Mouse (Mus musculus): ENCODE data around the gene Rab1b.
A peak's percentile ranks its signal among the peaks of the same experiment; 100 is the strongest.

DNA sequence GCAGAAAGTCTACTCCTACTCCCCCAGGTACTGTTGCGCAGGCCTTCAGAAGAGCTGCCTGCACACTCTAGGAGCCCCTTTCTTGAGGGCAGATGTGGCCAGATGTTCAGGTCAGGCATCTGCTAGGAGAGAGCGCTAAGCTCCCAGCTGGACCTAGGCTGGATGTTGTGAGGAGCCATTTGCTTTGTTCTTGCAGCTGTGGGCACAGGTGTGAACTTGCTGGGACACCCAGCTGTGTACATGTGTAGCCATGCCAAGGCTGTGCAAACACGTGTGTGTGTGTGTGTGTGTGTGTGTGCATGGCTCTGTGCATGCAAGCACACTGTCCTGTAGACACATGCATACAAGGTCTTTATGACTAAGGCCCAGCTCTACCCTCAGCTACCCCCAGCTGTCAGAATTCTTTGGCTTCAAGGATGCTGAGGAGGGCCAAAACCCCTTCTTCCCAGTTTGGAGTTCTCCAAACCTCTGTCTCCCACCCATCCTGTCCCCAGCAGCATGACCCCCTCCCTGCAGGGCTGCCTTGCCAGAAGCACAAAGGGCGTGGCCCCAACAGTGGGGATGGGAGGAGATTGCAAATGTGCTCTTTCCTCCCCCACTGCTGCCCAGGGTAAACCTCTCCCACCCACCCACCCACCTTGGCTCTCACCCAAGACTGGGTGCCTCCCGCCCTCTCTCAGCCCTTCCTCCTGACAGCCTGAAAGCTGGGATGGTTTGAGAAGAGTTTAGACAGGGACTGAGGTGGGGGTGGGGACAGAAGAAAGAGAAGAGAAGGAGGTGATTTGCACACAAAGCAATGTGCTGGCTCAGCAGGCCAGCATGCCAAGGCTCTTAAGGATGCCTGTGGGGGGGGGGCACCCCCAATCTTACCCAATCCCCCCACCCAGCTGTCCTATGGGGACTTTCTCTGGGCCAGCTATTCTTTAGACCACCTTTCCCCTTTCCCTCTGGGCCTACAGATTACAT, 46.2 kb downstream of the Rab1b start:
- peak; percentile 71 for TF ChIP-seq POLR2A (IDR thresholded peaks at IDR 0.05; ENCODE audit: insufficient read length, low read depth)
- TF ChIP-seq CEBPB (IDR thresholded peaks at IDR 0.05; ENCODE audit: insufficient read depth, poor library complexity, severe bottlenecking) = no peak
- TF ChIP-seq MAX (IDR thresholded peaks at IDR 0.05; ENCODE audit: low read depth) = no peak
